Mouse (Mus musculus) gonadal fat pad, adult 2 months (tissue): ENCODE data around the gene Nfil3. TPM values are rescaled to one million over a fixed set of nuclear protein-coding genes. Genes with fewer than 3 reads are reported as not detected.

Source experiments
- DNase-seq: peaks from one replicate; pipeline ENCODE4 v3.0.0-alpha.2; 2012; ENCODE audit warnings: low read depth
- polyA plus RNA-seq: library from polyadenylated mRNA; depleted of rRNA; stranded (reverse); fragments of >200 nt; gene quantifications from 2 replicates; pipeline ENCODE4 v1.2.3, GENCODE M21; 2012; rRNA removed

The Nfil3 gene
- 5.7 and 6.8 TPM in 2 replicates for polyA plus RNA-seq

GRCm38 (mm10) chr13:52980951-52981421 is at the start of gene Nfil3:
Gene Nfil3 (minus strand): TSS chr13:52981073.
- DNase-seq, result no peak

GRCm38 (mm10) chr13:53024285-53024684 is 43.4 kb upstream of the Nfil3 start:
- DNase-seq, result no peak

GRCm38 (mm10) chr13:53020282-53020681 is 39.4 kb upstream of the Nfil3 start:
- DNase-seq, result no peak

GRCm38 (mm10) chr13:53019532-53019931 is 38.7 kb upstream of the Nfil3 start:
- DNase-seq, result peak; percentile 28

- no peak for DNase-seq
These were observed 38.1 kb upstream of the Nfil3 start for GRCm38 (mm10) chr13:53018976-53019375.

- peak; percentile 54 for DNase-seq
These were observed 37.1 kb upstream of the Nfil3 start for GRCm38 (mm10) chr13:53017983-53018382.

- no peak for DNase-seq
These were observed 36.2 kb upstream of the Nfil3 start for GRCm38 (mm10) chr13:53017117-53017516.

GRCm38 (mm10) chr13:53011426-53011825 is 30.6 kb upstream of the Nfil3 start:
- no peak for DNase-seq

GRCm38 (mm10) chr13:53008489-53009184 is 27.8 kb upstream of the Nfil3 start:
- DNase-seq, result peak; percentile 77

GRCm38 (mm10) chr13:53007781-53008180 is 26.9 kb upstream of the Nfil3 start:
- no peak for DNase-seq

GRCm38 (mm10) chr13:53003286-53003685 is 22.4 kb upstream of the Nfil3 start:
- DNase-seq, result no peak

- DNase-seq, result no peak
These were observed 20.6 kb upstream of the Nfil3 start for GRCm38 (mm10) chr13:53001511-53001935.

GRCm38 (mm10) chr13:53000481-53000880 is 19.6 kb upstream of the Nfil3 start:
- no peak for DNase-seq

- no peak for DNase-seq
These were observed 17.7 kb upstream of the Nfil3 start for GRCm38 (mm10) chr13:52998541-52998940.

GRCm38 (mm10) chr13:52997806-52998205 is 16.9 kb upstream of the Nfil3 start:
- no peak for DNase-seq

- no peak for DNase-seq
These were observed 15.3 kb upstream of the Nfil3 start for GRCm38 (mm10) chr13:52996201-52996600.

GRCm38 (mm10) chr13:52994197-52994881 is 13.5 kb upstream of the Nfil3 start:
- DNase-seq, result no peak

GRCm38 (mm10) chr13:52990139-52990538 is 9.3 kb upstream of the Nfil3 start:
- no peak for DNase-seq

- no peak for DNase-seq
These were observed 8.1 kb upstream of the Nfil3 start for GRCm38 (mm10) chr13:52989005-52989404.

- DNase-seq, result no peak
These were observed 7.0 kb upstream of the Nfil3 start for GRCm38 (mm10) chr13:52987880-52988279.

- DNase-seq, result no peak
These were observed 5.4 kb upstream of the Nfil3 start for GRCm38 (mm10) chr13:52986215-52986780.

- peak; percentile 97 for DNase-seq
These were observed 4.8 kb upstream of the Nfil3 start for GRCm38 (mm10) chr13:52985508-52986214.
